Mouse (Mus musculus) layer of hippocampus, adult 9-10 months (tissue): ENCODE results near the gene Dio1.

Source experiments
- DNase-seq: peaks from one replicate; pipeline ENCODE4 v3.0.0; 2022; ENCODE audit warnings: low spot score

Gene Dio1

DNA sequence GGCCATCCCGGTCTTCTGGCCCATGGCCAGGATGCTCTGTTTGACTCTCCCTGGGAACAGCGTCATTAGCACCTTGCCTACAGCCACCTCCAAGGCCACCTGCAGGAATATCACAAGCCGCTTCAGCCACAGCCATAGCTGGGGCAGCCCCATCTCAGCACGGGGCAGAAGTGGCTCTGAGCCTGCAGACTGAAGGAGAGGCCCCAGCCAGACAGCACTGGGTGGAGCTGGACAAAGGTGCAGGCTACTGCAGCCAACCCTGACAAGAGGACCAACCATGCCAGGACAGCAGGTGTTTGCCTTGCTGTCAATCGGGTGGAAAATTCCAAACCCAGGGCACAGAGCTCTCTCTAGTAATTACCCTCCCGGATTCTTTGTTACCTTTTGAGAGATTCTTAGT lies at the start of gene Dio1:
Gene Dio1 (minus strand): TSS at position 204 of the 400 bp plus-strand sequence.
- no peak for DNase-seq

DNA sequence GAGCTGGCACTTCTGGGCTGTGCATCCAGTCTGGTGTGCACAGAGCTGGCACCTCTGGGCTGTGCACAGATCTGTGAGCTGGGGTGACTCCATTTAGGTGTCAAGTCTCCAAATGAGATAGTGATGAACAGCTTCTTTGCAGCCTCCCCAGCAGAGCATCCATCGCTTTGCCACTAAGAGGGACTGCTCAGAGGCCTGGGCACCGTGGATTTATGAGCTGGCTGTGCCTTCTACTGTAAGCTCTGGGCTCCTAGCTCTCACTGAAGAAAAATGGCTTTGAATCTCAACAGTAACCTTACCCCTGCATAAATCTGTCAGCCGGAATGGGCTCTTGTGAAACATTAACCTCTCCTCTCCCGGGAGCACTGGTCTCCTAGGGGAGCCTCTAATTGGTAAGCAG lies 47.6 kb upstream of the Dio1 start:
- no peak for DNase-seq

DNA sequence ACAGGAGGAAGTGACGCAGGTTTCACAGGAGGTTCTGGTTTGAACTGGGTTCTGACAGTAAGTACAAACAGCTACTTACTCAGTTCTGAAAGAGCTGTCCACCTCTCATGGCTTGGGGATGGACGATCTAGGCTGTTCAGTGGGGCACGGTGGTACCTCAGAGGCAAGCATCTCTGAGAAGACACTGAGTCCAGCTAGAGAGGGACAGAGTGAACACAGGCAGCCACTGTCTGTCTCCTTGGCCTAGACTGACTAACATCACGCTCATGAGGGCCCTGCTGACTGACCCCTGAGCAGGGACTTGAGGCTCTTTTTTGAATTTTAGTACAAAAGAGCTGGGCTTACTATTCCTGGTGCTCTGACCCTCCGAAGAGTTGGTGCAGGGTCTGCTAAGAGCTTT lies 47.2 kb upstream of the Dio1 start:
- no peak for DNase-seq

DNA sequence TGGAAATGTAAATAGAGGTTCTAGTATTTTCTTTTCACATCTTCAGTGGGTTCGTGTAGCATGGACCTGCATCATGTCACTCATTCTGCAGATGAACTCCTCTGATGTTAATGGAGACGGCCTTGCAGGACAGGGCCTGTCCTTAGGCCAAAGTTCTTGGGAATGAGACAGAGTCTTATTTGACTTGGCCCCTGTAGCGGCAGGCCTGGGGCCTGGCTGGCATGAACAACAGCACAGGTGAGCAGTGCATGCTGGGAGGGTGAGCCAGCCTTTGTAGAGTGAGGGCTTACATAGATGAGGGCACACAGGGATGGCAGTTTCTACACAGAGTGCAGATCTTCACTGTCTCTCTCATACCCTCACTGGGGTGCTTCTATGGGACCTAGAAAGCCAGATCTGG lies 46.6 kb upstream of the Dio1 start:
- DNase-seq: no peak

DNA sequence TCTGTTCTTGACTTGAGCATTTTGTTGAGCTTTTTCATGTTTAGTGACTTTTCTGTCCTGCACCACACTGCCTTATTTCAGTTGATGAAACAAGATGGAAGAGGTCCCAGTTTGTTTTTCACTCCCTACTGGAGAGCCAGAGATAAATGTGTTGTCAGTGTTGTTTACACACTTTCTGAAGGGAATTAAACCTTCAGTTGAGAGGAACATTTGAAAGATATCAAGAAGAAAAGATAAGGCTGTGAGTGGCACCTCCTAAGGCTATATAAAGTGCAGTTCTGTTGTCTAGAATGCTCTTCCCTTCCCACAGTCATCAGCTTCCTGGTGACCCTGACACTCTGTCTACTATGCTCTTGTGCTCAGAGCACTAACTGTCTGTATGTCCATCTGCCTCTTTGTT lies 44.4 kb upstream of the Dio1 start:
- DNase-seq: no peak

DNA sequence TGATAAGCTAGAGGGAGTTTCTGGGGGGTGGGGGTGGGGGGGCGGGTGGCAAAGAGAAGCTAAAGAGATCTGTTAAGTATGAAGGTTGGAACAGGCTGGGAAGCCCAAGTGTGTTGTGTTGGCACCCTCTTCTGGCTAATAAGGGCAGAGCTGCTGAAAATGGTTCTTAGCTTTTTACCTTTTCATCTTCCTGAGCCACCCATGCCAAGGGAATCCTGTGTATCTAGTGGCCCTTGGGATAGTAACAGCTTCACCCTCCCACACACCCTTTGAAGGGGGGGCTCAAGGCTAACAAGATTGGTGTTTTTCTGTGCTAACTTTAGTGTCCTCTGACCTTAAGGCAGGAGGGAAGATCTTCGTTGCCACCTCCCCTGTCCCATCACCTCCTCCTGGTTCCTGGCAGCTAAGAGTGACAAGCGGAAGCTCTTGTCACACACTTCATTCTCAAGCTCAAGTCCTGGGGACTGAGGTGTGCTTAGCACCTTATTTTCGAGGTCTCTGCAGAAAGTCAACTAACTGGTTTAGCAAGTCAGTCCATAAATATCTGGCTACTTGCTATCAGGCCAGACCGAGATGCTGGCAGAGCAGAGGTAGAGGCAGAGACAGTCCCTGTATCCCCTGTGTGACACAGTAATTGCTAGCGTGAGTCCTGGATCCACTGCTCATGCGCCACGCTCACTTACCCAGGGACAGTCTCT lies 42.5 kb upstream of the Dio1 start:
- DNase-seq: peak; percentile 31

DNA sequence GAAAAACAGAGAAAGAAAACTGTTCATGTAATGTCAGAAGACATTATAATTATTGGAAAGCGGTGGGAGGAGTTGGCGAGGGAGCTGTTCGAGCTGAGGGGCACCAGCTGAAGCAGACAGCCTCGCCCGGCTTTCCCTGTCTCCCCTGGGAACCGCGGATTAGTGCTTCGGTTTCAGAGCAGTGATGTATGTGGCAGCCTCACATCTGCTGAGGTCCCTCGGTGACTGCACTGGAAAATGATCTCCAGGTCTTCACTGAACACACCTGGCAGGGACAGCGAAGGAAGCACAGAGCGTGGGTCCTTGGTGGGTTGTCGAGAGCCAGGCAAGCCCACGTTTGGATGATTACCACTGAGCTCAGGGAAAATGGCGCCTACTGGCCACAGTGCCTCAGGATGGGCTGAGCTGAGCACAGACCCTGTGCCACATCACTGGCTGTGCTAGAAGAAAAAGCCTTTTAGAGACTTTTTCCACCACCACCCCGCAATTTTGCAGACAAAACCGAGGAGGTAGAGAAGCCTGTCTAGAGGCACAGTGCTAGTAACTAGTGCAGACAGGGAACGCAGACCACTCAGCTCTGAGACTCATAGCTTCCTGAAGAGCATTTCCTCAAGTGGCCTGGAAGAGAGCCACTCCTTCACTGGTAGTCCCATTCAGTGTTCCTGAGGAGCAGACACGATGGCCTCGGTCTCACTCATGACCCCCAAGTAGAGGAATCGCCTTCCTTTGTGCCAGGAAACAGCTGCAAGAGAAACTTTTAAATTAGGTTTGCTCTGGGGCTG lies 41.8 kb upstream of the Dio1 start:
- no peak for DNase-seq

DNA sequence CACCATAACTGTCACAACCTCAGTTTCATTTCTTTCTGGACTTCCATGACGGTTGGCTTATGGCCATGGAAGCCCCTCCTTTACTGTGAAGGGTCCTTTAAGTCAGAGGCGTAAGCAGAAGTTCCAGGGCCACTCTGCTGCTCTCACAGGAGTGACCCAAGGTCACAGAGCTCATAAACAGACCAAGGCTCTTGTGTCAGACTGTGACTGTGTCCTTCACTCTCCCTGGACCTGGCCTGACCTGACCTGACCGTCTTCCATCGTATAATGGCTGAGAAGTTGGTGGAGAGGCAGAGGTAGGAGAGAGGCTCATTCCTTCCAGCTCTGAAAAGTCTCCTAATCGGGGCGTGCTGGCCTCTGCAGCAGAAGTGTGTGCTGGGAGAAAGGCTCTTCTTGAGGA lies 40.3 kb upstream of the Dio1 start:
- DNase-seq: no peak

DNA sequence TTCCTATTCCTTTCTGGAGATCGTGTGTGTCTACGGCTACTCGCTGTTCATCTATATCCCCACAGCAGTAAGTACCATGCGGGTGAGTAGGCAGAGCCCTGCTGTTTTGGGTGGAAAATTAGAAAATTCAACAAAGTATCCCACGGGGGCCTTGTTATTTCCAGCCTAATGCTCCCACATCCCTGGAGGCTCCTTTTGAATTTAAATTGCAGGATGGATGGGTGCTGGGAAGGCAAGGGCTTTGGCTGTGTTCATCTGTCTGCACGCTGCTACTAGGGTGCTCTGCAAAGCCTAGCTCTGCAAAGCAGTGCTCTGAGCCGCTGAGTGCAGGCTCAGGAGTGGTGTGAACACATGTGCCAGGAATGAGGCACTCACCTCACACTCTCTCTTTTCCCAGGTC lies 37.6 kb upstream of the Dio1 start:
- no peak for DNase-seq

DNA sequence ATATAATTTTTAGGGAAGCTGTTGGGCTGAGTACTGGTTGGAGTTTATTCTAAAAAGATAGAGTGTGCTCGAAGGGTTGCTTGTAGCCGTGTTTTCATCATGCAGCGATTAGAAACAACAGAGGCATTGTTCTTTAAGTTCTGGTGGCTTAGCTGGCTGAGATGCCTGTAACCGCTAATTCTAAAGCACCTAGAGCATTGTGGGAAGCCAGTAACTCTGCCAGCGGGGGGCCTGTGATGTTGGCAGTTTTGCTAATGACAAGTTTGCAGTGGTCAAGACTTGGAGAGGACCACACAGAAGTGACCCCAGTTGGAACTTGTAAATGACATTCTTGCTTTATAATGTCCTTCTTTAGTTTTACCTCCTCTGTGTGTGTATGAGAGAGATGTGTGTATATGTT lies 34.4 kb upstream of the Dio1 start:
- no peak for DNase-seq

DNA sequence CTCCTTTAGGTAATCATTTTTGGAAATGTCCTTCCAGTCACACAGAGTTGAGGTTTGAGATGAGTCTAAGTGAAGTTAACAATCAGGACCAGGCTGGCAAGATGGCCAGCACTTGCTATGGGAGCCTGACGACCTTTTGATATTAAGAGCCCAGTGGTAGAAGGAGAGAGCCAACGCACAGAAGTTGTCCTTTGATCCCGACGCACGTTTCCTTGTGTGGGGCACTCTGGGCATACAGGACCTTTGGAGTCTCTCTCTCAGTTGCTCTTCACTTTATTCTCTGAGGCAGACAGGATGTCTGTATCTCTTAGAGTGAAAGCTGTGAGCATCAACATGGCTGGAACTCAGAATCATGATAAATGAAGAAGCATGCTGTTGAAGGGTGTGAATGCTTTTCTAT lies 30.5 kb upstream of the Dio1 start:
- DNase-seq: no peak

DNA sequence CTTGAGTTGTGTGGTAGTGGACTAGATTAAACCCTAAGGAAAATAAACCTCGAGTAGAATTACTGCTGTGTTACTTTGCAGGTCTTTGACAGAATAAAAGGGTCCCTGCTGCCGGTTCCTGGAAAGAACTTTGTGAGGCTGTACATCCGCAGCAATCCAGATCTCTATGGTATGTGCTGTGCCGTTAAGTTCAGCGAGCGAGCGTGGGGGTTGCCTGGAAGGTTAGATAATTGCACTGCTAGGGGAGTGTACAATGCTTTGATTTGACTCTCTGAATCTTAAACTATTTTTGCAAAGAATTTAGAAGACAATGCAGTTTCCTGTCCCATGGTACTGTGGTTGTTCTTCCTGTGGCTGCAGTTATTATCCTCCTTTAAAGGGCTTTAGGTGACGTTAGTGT lies 29.4 kb upstream of the Dio1 start:
- no peak for DNase-seq

DNA sequence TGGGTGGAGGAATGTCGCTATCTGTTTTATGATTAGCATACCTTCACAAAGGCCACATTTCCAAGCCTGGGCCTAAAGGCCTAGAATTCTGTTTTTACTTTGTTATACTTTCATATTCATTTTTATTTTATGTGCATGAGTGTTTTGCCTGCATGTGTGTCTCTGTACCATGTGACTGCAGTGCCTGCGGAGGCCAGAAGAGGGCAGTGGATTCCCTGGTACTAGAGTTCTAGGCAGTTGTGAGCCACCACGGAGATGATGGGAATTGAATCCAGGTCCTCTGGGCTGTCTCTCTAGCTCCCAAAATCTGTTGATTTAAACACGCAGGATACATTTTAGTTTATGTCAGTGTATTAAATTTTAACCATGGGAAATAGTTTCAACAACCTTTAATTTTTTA lies 26.5 kb upstream of the Dio1 start:
- DNase-seq: no peak

DNA sequence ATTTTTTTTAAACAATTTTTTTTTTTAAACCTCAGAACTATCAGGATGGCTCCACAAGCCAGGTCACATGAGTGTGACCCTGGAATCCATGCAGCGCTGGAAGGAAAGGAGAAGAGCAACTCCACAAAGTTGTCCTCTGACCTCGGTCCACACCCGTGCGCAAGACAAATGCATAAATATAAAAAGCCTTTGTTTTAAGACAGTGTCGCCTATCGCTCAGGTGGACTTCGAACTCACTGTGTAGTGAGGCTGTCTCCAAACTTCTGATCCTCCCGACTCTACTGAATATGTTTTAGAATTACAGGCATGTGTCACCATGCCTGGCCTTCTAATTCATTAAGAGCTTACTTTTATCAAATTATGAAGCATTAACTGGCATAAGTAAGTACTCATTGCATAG lies 21.6 kb upstream of the Dio1 start:
- DNase-seq: no peak

DNA sequence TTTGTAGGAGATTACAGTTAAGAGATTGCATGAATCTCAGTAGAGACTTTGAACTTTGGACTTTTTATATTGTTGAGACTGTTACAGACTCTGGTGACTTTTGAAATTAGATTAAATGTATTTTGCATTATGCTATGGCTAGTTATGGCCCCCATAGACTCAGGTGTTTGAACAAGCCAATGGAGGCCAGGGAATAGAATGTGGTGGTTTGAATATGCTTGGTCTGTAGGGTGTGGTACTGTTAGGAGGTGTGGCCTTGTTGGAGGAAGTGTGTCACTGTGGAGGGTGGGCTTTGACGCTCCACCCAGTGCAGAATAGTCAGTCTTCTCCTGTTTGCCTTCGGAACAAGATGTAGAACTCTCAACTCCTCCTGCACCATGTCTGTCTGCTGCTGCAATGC lies 16.1 kb upstream of the Dio1 start:
- no peak for DNase-seq

DNA sequence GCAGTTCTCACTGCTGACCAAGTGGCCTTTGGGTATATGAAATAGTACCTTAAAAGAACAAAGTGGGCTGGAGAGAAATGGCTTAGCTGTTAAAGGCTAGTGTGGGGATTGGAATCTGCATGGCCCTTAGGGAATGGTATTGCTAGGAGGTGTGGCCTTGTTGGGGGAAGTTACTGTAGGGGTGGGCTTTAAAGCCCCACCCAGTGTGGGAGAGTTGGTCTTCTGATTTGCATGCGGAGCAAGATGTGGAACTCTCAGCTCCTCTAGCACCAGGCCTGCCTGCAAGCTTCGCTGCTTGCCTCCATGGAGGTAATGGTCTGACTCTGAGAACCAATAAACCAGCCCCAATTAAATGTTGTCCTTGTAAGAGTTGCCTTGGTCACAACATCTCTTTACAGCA lies 14.1 kb upstream of the Dio1 start:
- DNase-seq: no peak

DNA sequence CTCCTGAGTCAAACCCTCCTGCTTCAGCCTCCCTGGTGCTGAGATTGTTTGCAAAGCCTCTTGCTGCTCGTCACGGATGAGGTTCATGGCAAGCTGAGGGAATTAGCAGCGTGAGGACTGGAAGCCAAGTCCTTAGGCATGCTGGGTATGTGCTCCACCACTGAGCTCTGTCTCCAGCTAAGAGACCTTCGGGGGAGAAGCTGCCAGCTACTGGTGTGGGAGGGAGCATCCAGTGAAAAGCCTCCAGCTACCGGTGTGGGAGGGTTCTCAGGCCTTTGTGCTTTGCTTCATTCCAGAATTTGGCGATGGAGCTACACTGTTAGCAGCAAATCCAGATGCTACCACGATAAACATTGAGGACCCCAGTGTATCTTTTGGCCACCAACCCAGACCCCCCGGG lies 11.7 kb upstream of the Dio1 start:
- DNase-seq: no peak

DNA sequence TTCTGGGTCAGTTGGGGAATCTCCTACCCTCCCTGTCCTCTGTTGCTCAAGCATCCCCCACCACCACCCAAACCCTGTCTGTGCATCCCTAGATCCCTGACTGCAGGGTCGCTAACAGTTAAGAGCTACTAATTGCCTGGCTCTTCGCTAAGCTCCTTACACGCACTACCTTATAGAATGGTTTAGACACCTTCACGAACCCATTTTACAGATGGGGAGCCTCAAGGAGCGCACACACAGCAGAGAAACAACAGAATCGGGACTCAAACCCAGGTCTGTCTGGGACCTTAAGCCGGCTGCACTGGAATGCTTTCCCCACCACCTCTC lies 7.5 kb upstream of the Dio1 start:
- DNase-seq: no peak

DNA sequence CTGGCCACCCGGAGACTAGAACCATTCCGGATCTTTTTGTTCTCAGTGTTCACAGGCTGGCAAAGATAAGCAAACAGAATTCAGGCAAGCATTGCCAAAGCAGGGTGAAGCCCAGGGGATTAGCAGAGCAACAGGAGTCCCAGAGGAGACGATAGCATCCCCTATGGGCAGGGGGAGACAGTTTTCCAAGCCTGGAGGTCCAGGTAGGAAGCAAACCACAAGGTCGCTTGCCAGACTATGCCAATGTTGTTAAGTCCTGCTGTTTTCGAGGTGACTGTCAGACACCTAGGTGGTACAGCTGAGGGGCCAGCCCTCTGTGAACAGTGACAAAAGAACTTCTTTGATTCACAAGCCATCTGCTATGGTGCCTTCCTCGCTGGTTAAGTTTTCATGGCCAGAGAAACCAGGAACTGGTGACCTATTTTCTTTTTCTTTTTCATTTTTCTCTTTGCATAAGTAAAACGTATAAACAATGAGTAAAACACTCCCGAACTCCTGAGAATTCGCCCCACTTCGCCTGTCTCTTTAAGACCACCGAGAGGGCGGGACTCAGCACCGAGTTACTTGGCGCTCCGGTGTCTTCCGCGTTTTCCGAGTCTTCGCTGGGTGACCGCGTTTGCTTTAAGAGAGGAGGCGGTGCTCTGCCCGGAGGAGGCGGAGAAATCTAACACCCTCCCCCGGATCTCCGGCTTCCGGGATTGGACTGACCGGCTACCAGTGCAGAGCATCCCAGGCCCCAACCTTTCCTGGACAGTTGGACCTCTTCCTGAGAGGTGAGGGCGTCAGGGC lies 6.9 kb upstream of the Dio1 start, which contains the start of gene Yipf1:
Gene Yipf1 (plus strand): TSS at position 674 of the 789 bp plus-strand sequence.
- peak; percentile 65 for DNase-seq

DNA sequence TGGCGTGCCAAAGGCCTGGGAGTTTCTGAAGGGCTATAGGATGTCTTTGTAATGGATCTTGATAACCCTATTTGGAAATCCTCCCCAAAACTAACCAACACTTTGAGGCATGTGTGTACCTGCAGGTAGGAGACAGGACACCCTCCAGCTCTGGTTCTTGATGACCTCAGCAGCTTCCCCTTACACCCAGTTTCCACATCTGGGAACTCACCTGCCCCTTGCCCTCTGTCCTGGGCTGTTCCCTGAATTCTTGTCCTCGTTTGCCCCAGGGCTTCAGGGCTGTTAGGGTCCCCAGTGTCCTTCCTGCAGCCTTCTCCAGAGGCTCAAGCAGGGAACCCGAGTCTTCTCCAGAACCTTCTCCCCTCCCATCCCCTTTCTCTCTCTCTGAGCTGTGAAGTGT lies 3.4 kb downstream of the Dio1 start:
- DNase-seq: no peak

DNA sequence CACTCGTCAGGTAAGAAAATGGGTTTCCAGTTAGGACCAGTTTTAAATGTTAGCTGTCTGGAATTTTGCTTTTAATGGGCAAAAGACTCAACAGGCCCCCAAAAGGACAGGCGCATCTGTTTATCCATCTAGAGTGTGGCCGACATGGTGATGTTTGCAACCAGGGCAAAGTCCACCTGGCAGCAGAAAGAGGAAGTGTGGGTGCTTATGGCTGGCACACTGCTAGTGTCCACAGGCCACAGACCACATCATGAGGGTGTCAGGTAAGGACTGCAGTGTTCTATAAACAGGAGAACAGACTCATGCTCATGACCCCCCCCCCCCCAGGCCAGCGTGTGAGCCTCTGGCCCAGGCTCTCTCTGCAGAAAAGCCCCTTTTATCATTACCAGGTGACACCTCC lies 4.1 kb downstream of the Dio1 start:
- no peak for DNase-seq

DNA sequence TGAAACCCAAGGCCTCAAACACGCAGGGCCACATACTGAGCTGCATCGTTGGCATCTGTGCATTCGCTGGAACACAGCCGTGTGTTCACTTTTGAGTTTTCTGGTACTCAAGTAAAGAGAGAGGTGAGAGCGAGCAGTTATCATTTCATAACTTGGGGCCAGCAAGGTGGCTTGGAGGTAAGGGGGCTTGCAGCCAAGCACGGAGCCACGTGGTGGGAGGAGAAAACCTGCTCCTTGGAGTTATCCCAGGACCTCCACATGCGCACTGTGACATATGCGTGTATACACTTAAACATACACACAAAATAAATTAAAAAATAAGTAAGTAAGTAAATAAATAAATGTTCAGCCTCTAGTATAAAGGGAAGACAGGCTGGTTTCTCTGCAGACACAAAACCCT lies 4.7 kb downstream of the Dio1 start:
- DNase-seq: no peak

DNA sequence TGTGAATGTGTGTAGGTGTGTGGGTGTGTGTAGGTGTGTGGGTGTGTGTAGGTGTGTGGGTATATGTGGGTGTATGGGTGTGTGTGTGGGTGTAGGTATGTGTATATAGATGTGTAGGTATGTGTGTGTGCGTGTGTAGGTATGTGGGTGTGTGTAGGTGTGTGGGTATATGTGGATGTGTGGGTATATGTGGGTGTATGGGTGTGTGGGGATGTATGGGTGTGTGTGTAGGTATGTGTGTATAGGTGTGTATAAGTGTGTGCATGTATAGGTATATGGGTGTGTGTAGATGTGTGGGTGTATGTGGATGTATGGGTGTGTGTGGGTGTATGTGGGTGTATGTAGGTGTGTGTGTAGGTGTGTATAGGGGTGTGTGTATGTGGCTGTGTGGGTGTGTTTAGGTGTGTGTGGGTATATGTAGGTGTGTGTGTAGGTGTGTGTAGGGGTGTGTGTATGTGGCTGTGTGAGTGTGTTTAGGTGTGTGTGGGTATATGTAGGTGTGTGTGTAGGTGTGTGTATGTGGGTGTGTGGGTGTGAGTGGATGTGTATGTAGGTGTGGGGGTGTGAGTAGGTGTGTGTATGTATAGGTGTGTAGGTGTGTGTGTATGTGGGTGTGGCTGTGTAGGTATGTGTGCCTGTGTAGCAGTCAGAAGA lies 5.9 kb downstream of the Dio1 start:
- DNase-seq: no peak
